Mouse (Mus musculus) cerebellum, postnatal 10 days (tissue): ENCODE measurements at regions not wholly inside any gene's neighbourhood (a gene's known extent, or its start where the extent isn't known, plus 50 kb on each side); places are given as distances from the start of the nearest gene placed in this dataset.
"Not testable (repeated sequence)": the region's sequence is repeated elsewhere in the genome, so short reads cannot be mapped to it uniquely, and the experiment has no call there.

Experiments used
- DNase-seq, 2 experiments: peaks; one replicate each; pipeline ENCODE4 v3.0.0; 2021; ENCODE audit warnings: mixed read lengths in 2 of 2

DNA sequence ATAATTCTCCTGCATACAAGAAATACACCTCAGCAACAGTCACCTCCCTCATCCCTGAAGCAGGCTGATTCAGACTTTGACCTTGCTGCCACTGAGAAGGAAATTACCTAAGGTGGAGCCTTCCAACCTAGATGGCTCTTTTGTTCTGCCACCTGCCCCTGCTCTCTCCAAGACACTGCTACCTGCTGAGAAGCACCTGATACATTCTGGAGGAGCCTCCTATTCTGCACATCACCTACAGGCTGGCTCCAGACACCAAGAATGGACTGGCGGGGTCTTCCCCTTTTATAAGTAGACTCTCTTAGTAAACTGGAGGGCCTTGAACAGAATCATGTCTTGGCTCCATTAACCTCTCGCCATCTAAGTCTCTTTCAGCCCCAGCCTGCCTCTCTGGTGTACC, 1149.5 kb upstream of the 2610301B20Rik start:
- not testable (repeated sequence) for DNase-seq

- no peak for DNase-seq
Observed at GRCm38 (mm10) chr4:9737691-9738090, 1136.6 kb upstream of the 2610301B20Rik start.

- DNase-seq = no peak
Observed at GRCm38 (mm10) chr4:9747411-9747938, 1126.8 kb upstream of the 2610301B20Rik start.

DNA sequence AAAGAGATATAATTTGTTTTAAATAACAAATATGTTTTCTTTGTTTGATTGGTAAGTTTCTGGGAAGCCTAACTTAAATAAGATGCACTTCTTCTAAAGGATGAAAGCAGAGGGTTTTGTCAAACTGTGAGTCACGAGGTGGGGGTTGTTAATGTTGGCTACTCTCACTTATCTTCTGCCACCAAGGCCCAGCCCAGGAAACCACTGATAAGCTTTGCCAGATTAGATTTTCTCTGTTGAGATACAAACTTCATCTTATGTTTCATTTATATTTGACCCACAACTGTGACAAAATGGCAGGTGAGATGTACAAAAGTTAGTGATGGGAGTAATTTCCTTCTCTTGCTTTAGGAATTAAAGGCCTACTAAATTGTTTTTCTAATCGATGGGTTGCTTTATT, 1126.2 kb upstream of the 2610301B20Rik start:
- no peak for DNase-seq

DNA sequence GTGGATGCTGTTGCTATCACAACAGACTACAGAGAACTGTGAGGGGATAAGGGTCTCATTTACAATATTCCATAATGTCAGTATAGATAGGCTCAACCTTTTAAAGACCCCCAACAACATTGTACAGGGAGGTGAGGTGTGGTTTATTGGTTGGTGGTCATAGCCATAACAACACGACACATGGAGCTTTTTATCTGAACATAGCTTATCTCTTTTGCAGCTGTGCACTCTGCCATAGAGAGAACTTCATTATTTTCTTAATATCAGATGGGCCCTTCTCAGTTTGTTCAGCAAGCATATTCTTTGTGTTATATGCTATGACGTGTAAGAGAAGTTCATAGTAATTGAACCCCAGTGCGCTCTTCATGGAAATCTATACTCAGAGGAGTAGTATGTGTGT, 1124.4 kb upstream of the 2610301B20Rik start:
- no peak for DNase-seq

- no peak for DNase-seq
Observed at GRCm38 (mm10) chr4:9750404-9750803, 1123.9 kb upstream of the 2610301B20Rik start.

- DNase-seq = no peak
Observed at GRCm38 (mm10) chr4:9763321-9763720, 1111.0 kb upstream of the 2610301B20Rik start.

DNA sequence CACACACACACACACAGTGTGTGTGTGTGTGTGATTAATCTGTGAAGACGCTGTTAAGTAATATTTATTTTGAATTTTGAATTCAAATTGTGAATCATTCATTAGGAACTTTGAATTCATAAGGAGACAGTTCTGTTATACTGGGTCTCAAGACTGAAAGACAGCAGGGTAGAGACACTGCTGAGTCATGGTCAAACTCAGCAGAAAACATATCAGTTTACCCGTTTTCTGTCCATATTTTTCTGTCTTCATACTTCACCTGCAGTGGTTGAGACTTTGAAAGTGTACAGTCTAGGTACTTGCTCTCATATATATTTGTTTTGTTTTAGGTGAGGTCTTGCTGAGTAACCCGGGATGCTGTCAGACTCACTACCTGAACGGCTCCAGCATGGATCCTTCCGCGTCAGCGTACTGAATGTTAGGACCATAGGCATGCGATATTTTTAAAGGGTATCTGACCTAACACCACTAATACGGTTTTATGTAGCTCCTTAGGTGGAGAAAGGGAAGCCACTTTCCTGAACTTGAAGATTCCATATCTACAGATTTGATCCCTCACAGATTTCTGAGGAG, 1104.6 kb upstream of the 2610301B20Rik start:
- DNase-seq = peak; percentile 4 to 11

GRCm38 (mm10) chr4:9770372-9771102, 1103.8 kb upstream of the 2610301B20Rik start:
- DNase-seq = peak; percentile 67 to 69

DNA sequence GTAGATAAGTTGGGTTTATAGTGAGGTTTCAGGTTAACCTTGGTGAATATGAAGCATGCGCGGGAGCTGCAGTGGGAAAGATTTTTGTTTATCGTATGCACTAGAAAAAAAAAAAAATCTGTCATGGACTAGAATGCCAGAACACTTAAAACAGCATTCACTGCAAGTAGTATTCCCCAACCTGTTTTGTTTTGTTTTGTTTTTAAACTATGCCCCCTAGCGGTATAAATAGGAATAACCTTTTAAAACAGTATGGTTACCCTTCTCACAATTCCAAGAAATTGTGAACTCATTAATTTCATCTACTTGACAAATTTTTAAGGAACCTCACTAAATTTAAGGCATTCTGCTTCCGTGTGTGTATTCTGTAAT, 1103.2 kb upstream of the 2610301B20Rik start:
- DNase-seq = peak in 1 of 2 experiments; percentile 73

GRCm38 (mm10) chr4:9778391-9778790, 1095.9 kb upstream of the 2610301B20Rik start:
- no peak for DNase-seq

DNA sequence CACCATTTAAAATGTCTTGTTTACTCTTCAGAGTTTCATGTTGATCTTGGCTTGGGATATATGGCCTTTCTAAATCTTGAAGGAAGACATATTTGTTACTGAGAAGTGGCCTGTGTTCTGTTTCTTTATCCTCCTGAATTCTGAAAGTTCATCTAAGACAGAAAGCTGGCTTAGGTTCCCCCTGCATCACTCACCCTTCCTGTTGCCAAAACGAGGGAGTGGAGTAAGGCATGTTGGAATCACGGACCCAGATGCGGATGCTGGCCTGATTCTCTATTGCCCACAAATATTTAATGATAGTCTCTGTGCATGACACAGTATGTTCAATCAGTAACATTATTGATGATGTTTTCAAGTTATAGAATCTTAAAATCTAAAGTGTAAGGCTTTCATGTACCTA, 1094.7 kb upstream of the 2610301B20Rik start:
- no peak for DNase-seq

DNA sequence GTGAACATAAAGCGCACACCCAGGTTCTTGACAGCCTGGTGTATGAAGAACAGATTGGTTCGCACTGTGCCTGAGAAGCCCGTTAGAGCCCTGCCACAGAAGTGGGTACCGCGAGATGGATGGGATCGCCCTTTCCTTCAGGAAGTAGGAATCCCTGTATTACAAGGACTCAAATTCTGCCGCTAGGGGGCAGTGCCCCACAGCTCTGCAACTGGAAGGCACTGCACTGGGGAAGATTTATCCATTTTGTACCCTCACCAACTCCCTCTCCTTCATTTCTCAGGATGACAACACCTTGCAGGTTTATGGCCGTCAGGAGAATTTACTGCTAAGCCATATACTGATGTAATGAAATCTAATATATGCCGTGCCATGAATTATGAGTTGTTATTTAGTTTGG, 1094.1 kb upstream of the 2610301B20Rik start:
- peak; percentile 90 to 92 for DNase-seq

GRCm38 (mm10) chr4:9781318-9781717, 1093.0 kb upstream of the 2610301B20Rik start:
- DNase-seq = no peak

DNA sequence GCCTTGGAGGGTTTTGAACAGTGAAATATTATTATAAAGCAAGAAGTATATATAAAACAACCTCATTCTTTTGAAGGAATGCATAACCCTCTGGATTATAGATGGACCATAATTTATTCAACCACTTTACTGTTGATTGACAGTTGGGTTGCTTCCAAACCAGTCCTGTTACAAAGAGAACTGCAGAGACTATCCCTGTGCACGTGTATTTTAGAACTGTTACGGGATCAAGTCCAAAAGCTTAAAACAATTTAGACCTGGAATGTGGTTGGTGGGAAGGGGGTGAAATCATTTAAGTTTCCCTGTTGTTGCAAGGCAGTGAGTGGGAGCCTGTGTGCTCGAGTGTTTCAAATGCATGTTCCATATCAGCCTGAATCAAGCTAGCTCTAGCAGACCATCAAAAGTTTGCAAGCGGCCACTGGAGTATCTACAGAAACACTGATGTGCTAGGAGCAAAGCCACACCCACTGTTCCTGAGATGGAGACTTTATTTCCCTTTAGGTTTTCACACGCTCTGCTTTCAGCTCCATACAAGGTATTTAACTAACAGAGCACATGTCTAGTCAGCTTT, 1086.4 kb upstream of the 2610301B20Rik start:
- DNase-seq = no peak

DNA sequence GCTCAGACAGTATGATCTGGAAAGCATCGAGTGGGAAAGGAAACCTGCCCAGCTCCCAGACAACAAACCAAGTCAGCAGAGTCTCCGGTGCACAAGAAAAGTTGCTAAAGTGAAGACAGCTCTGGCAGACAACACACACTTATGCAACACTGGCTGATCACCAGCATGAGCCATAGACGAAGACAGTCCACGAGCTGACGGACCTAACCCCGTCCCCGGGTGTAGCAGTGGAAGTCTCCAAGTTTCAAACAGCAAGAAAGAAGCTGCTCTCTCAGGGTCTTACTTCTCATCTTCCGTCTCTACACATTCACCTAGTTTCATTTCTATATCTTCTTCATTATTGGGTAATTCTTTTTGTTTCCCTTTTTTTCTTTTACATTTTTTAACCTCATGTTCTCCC, 1083.8 kb upstream of the 2610301B20Rik start:
- DNase-seq = no peak
